Mouse (Mus musculus): ENCODE data around the gene Strada. TPM values are rescaled to one million over a fixed set of nuclear protein-coding genes. Genes with fewer than 3 reads are reported as not detected.

The Strada gene
- polyA plus RNA-seq, 1 experiment from 2014 or later = 9.9 TPM

DNA sequence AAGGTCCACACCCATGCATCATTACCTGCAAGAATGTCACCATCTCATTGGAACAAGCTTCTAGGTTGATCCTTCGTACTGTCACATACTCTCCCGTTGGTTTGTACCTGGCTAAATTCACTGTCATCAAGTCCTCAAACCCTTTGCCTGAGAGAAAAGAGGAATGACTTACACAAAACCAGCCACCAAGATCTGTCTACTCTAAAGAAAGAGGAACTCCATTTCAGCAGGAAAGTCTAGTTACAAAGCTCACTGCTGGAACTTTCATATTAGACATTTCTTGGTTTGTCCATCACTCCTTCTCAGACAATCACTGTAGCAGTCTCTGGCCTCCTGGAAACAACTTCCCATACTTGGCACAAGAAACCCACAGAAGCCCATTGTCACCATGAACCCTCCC, 28.7 kb downstream of the Strada start:
- H3K27ac ChIP-seq (replicated peaks) = no peak overlapping the region
- TF ChIP-seq EP300 (optimal IDR thresholded peaks at IDR 0.05) = no peak
- TF ChIP-seq CTCF (IDR thresholded peaks at IDR 0.05; ENCODE audit: low read depth) = no peak
- ATAC-seq (ENCODE audit: low FRiP score, low TSS enrichment) (no peak), DNase-seq (ENCODE audit: low spot score) (no peak)
- H3K9ac ChIP-seq (ENCODE audit: low read length) = no peak overlapping the region
- no peak overlapping the region for H3K4me2 ChIP-seq (replicated peaks; ENCODE audit: low read depth)
- no peak overlapping the region for H3K4me3 ChIP-seq (ENCODE audit: low read depth, low read length)
- H3K36me3 ChIP-seq (ENCODE audit: control insufficient read depth, insufficient read depth, low read length) = no peaks in the 10 kb centered on the region
- no peaks in the 10 kb centered on the region for H3K9me3 ChIP-seq (ENCODE audit: control insufficient read depth, low read length)
- WGBS = 89% methylated on average over 2 of the region's 2 CpGs
- no peaks in the 10 kb centered on the region for H3K27me3 ChIP-seq (ENCODE audit: control insufficient read depth, insufficient read depth, low read length)
- H3K4me1 ChIP-seq (replicated peaks; ENCODE audit: control insufficient read depth, insufficient read depth) = no peaks in the 10 kb centered on the region

DNA sequence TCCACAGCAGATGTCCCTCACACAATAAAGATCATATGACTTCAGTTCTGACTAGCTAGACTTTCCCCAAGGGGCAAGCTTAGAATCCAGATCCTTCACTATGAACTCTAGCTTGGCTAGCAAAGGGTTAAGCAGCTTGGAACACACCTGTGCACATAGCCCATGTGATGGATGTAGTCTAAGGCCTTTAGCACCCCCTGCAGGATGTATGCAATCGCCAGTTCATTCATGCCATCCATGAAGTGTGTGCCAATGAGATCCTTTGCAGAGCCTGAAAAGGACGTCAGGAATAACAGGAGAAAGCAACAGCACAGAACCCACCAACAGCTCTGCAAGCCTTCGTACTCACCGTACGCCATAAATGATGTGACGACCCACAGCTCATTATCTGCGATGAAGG, 31.2 kb downstream of the Strada start:
- ATAC-seq (ENCODE audit: low FRiP score, low TSS enrichment) = peak; percentile 59; the same call in 1 of the 2 replicates
- H3K4me1 ChIP-seq (replicated peaks; ENCODE audit: control insufficient read depth, insufficient read depth) = no peaks in the 10 kb centered on the region
- H3K27ac ChIP-seq (replicated peaks) = no peak overlapping the region
- TF ChIP-seq EP300 (optimal IDR thresholded peaks at IDR 0.05) = no peak
- peak; percentile 81 for TF ChIP-seq CTCF (IDR thresholded peaks at IDR 0.05; ENCODE audit: low read depth)
- WGBS = 76% methylated on average over 7 of the region's 7 CpGs
- DNase-seq (ENCODE audit: low spot score) = peak; percentile 72
- 0 out of 2 replicates have a peak, but pooled peaks cover 4% of the 10 kb centered on the region for H3K36me3 ChIP-seq (ENCODE audit: control insufficient read depth, insufficient read depth, low read length)
- no peak overlapping the region for H3K4me2 ChIP-seq (replicated peaks; ENCODE audit: low read depth)
- H3K9ac ChIP-seq (ENCODE audit: low read length) = no peak overlapping the region
- H3K27me3 ChIP-seq (ENCODE audit: control insufficient read depth, insufficient read depth, low read length) = no peaks in the 10 kb centered on the region
- H3K9me3 ChIP-seq (ENCODE audit: control insufficient read depth, low read length) = no peaks in the 10 kb centered on the region
- H3K4me3 ChIP-seq (ENCODE audit: low read depth, low read length) = no peak overlapping the region

DNA sequence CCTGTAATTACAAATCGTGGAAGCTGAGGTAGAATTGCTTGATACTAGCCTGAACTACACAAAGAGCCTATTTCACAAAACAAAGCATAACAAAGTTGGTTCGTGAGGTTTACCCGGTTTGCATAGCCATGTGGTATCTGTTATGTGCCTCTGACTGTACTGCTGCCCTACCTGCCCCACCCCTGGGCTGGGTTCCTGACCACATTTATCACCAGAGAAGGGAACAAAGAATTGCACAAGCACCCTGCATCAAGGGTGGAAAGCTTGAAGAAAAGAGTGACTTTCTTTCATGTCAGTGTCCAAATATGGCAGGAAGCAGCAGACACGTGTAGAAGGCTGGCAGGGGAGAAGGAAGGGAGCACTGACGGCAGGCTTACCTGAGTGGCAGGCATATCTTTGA, 34.5 kb downstream of the Strada start:
- no peak overlapping the region for H3K4me2 ChIP-seq (replicated peaks; ENCODE audit: low read depth)
- H3K27ac ChIP-seq (replicated peaks) = peak overlapping the region; percentile 69
- peak; percentile 81 for ATAC-seq (ENCODE audit: low FRiP score, low TSS enrichment)
- TF ChIP-seq EP300 (optimal IDR thresholded peaks at IDR 0.05) (no peak), CTCF (IDR thresholded peaks at IDR 0.05; ENCODE audit: low read depth) (no peak)
- H3K4me1 ChIP-seq (replicated peaks; ENCODE audit: control insufficient read depth, insufficient read depth) = no peaks in the 10 kb centered on the region
- no peak overlapping the region for H3K9ac ChIP-seq (ENCODE audit: low read length)
- peak; percentile 75 for DNase-seq (ENCODE audit: low spot score)
- H3K36me3 ChIP-seq (ENCODE audit: control insufficient read depth, insufficient read depth, low read length) = peaks cover 4% of the 10 kb centered on the region; the same call in 1 of the 2 replicates
- H3K9me3 ChIP-seq (ENCODE audit: control insufficient read depth, low read length) = no peaks in the 10 kb centered on the region
- H3K4me3 ChIP-seq (ENCODE audit: low read depth, low read length) = no peak overlapping the region
- WGBS = 55% methylated on average over 5 of the region's 5 CpGs
- H3K27me3 ChIP-seq (ENCODE audit: control insufficient read depth, insufficient read depth, low read length) = no peaks in the 10 kb centered on the region

DNA sequence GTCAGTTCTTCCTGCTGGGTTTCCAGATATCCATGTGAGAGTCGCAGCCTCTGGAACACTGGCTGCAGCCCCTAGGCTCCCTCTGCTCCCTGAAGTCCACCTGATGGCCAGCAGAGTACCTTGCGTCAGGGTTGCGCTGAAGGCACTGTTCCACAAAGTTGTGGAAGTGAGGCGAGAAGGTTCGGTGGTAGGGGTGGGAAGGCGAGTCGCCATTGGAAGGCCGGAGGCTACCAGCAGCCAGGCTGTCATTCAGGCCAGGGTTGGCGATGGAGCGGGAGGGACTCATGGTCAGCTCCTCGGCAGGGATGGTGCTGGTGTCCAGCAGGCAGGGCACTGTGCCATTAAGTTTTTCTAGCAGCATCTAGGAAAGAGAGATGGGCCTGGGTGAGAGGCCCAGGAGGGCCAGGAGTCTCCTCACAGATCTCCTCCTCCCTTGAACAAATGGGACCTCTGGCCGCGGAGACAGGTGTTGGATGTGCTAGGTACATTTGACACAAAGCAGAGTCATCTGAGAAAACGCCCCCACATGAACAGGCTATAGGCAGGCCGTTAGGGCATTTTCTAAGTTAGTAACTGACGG, 37.3 kb downstream of the Strada start:
- no peak overlapping the region for H3K4me2 ChIP-seq (replicated peaks; ENCODE audit: low read depth)
- no peaks in the 10 kb centered on the region for H3K4me1 ChIP-seq (replicated peaks; ENCODE audit: control insufficient read depth, insufficient read depth)
- TF ChIP-seq EP300 (optimal IDR thresholded peaks at IDR 0.05) (no peak), CTCF (IDR thresholded peaks at IDR 0.05; ENCODE audit: low read depth) (no peak)
- DNase-seq (ENCODE audit: low spot score) (no peak), ATAC-seq (ENCODE audit: low FRiP score, low TSS enrichment) (no peak)
- no peak overlapping the region for H3K27ac ChIP-seq (replicated peaks)
- H3K4me3 ChIP-seq (ENCODE audit: low read depth, low read length) = no peak overlapping the region
- H3K9ac ChIP-seq (ENCODE audit: low read length) = no peak overlapping the region
- H3K36me3 ChIP-seq (ENCODE audit: control insufficient read depth, insufficient read depth, low read length) = peaks cover 4% of the 10 kb centered on the region; the same call in 1 of the 2 replicates
- H3K27me3 ChIP-seq (ENCODE audit: control insufficient read depth, insufficient read depth, low read length) = no peaks in the 10 kb centered on the region
- 90% methylated on average over 16 of the region's 16 CpGs for WGBS
- H3K9me3 ChIP-seq (ENCODE audit: control insufficient read depth, low read length) = no peaks in the 10 kb centered on the region

DNA sequence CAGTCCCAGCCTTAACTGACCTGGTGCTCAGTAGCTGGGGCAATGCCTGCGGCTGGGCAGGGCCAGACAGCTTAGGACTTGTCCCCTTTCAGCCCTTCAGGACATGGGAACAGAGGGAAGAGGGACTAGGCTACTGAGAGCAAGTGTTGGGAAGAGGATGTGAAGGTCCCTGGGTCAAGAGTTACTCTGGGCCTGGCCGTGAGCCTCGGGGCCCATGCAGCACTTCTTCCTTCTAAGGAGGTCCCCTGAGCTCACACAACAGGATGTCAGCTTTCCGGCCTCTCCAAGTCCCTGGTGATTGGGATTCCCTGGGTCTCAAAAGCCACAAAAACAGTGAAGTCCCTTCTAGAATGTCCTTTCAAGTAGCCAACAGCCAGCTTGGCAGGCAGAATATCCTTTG, 38.4 kb downstream of the Strada start:
- H3K4me2 ChIP-seq (replicated peaks; ENCODE audit: low read depth) = no peak overlapping the region
- H3K9me3 ChIP-seq (ENCODE audit: control insufficient read depth, low read length) = no peaks in the 10 kb centered on the region
- no peak for DNase-seq (ENCODE audit: low spot score)
- no peak overlapping the region for H3K9ac ChIP-seq (ENCODE audit: low read length)
- no peak overlapping the region for H3K4me3 ChIP-seq (ENCODE audit: low read depth, low read length)
- TF ChIP-seq CTCF (IDR thresholded peaks at IDR 0.05; ENCODE audit: low read depth) (no peak), EP300 (optimal IDR thresholded peaks at IDR 0.05) (no peak)
- no peaks in the 10 kb centered on the region for H3K27me3 ChIP-seq (ENCODE audit: control insufficient read depth, insufficient read depth, low read length)
- H3K27ac ChIP-seq (replicated peaks) = no peak overlapping the region
- no peak for ATAC-seq (ENCODE audit: low FRiP score, low TSS enrichment)
- 0 out of 2 replicates have a peak, but pooled peaks cover 2% of the 10 kb centered on the region for H3K4me1 ChIP-seq (replicated peaks; ENCODE audit: control insufficient read depth, insufficient read depth)
- H3K36me3 ChIP-seq (ENCODE audit: control insufficient read depth, insufficient read depth, low read length) = peaks cover 4% of the 10 kb centered on the region; the same call in 1 of the 2 replicates
- WGBS = 84% methylated on average over 4 of the region's 4 CpGs

DNA sequence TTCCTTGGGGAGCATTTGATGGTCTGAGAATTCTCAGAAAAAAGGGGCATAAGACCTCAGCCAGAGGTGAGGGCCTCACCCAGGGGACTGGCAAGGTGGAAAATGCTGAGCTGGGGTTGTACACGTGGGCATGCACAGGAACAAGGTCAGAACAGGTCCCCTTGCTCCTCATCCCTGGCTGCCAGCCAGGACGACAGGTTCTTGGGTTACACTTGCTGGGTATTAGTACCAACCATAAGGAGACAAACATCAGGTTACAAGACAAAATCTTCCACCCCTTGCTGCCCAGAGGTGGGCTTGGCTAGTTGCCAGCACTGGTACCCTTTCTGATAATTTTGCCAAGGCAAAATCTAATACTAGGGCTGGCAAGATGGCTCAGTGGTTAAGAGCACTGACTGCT, 39.7 kb downstream of the Strada start:
- no peak overlapping the region for H3K9ac ChIP-seq (ENCODE audit: low read length)
- H3K9me3 ChIP-seq (ENCODE audit: control insufficient read depth, low read length) = no peaks in the 10 kb centered on the region
- H3K4me1 ChIP-seq (replicated peaks; ENCODE audit: control insufficient read depth, insufficient read depth) = 0 out of 2 replicates have a peak, but pooled peaks cover 2% of the 10 kb centered on the region
- no peak for TF ChIP-seq CTCF (IDR thresholded peaks at IDR 0.05; ENCODE audit: low read depth)
- TF ChIP-seq EP300 (optimal IDR thresholded peaks at IDR 0.05) = no peak
- H3K4me2 ChIP-seq (replicated peaks; ENCODE audit: low read depth) = no peak overlapping the region
- H3K36me3 ChIP-seq (ENCODE audit: control insufficient read depth, insufficient read depth, low read length) = peaks cover 4% of the 10 kb centered on the region; the same call in 1 of the 2 replicates
- 75% methylated on average over 2 of the region's 2 CpGs for WGBS
- H3K27me3 ChIP-seq (ENCODE audit: control insufficient read depth, insufficient read depth, low read length) = no peaks in the 10 kb centered on the region
- ATAC-seq (ENCODE audit: low FRiP score, low TSS enrichment) (no peak), DNase-seq (ENCODE audit: low spot score) (no peak)
- H3K27ac ChIP-seq (replicated peaks) = no peak overlapping the region
- no peak overlapping the region for H3K4me3 ChIP-seq (ENCODE audit: low read depth, low read length)

All from stomach, postnatal 0 days (tissue).